Mouse (Mus musculus): ENCODE results near the gene Mef2b. TPM values are rescaled to one million over a fixed set of nuclear protein-coding genes. Genes with fewer than 3 reads are reported as not detected.
"Not testable (repeated sequence)": the region's sequence is repeated elsewhere in the genome, so short reads cannot be mapped to it uniquely, and the experiment has no call there.

Mef2b gene
- polyA plus RNA-seq, 1 experiment, result 0.34 TPM

- no peak for DNase-seq (ENCODE audit: extremely low spot score in 1 of 2, low spot score in 1 of 2)
These were observed 74.9 kb downstream of the Mef2b start for GRCm38 (mm10) chr8:70214411-70214810.

- no peak for DNase-seq (ENCODE audit: extremely low spot score in 1 of 2, low spot score in 1 of 2)
These were observed 75.6 kb downstream of the Mef2b start for GRCm38 (mm10) chr8:70215092-70215491.

- not testable (repeated sequence) for DNase-seq (ENCODE audit: extremely low spot score in 1 of 2, low spot score in 1 of 2)
These were observed 76.7 kb downstream of the Mef2b start for GRCm38 (mm10) chr8:70216161-70216560.

GRCm38 (mm10) chr8:70216566-70216965, 77.1 kb downstream of the Mef2b start:
- peak; percentile 78 to 82 for DNase-seq (ENCODE audit: extremely low spot score in 1 of 2, low spot score in 1 of 2)

Other genes with a start within 250 kb of the Mef2b start
- 0.22 and 0.46 TPM in 2 replicates for gene Tssk6, start 237.5 kb upstream of the Mef2b start, polyA plus RNA-seq (2012; rRNA removed)
- 189 and 193 TPM in 2 replicates for gene Ndufa13, start 237.2 kb upstream of the Mef2b start, polyA plus RNA-seq (2012; rRNA removed)
- 41.1 and 45.9 TPM in 2 replicates for gene Yjefn3, start 237.0 kb upstream of the Mef2b start, polyA plus RNA-seq (2012; rRNA removed)
- gene Gatad2a, start 143.3 kb upstream of the Mef2b start, polyA plus RNA-seq (2012; rRNA removed), result 28.6 and 31.0 TPM in 2 replicates
- gene Mau2, start 97.0 kb upstream of the Mef2b start, polyA plus RNA-seq (2012; rRNA removed), result 93.1 and 102 TPM in 2 replicates
- 36.5 and 40.8 TPM in 2 replicates for gene Sugp1, start 96.9 kb upstream of the Mef2b start, polyA plus RNA-seq (2012; rRNA removed)
- 4.9 and 5.9 TPM in 2 replicates for gene Tm6sf2, start 66.8 kb upstream of the Mef2b start, polyA plus RNA-seq (2012; rRNA removed)
- 34.8 and 43.9 TPM in 2 replicates for gene Hapln4, start 56.3 kb upstream of the Mef2b start, polyA plus RNA-seq (2012; rRNA removed)
- gene Ncan, start 18.8 kb upstream of the Mef2b start, polyA plus RNA-seq (2012; rRNA removed), result 98.8 and 102 TPM in 2 replicates
- 23.7 and 23.8 TPM in 2 replicates for gene Nr2c2ap, start 8.4 kb upstream of the Mef2b start, polyA plus RNA-seq (2012; rRNA removed)
- gene Rfxank, start 557 bp upstream of the Mef2b start, polyA plus RNA-seq (2012; rRNA removed), result 18.6 and 18.7 TPM in 2 replicates
- 99.2 and 100 TPM in 2 replicates for gene Borcs8, start 212 bp upstream of the Mef2b start, polyA plus RNA-seq (2012; rRNA removed)
- 83.3 and 108 TPM in 2 replicates for gene Tmem161a, start 32.6 kb downstream of the Mef2b start, polyA plus RNA-seq (2012; rRNA removed)
- 51.0 and 51.3 TPM in 2 replicates for gene Slc25a42, start 72.6 kb downstream of the Mef2b start, polyA plus RNA-seq (2012; rRNA removed)
- gene Sugp2, start 94.5 kb downstream of the Mef2b start, polyA plus RNA-seq (2012; rRNA removed), result 102 and 116 TPM in 2 replicates
- 44.0 and 45.6 TPM in 2 replicates for gene Armc6, start 94.8 kb downstream of the Mef2b start, polyA plus RNA-seq (2012; rRNA removed)
- 18.2 and 18.5 TPM in 2 replicates for gene Homer3, start 143.1 kb downstream of the Mef2b start, polyA plus RNA-seq (2012; rRNA removed)
- gene Ddx49, start 162.8 kb downstream of the Mef2b start, polyA plus RNA-seq (2012; rRNA removed), result 48.6 and 51.7 TPM in 2 replicates
- gene Cope, start 162.8 kb downstream of the Mef2b start, polyA plus RNA-seq (2012; rRNA removed), result 252 and 259 TPM in 2 replicates
- gene Cers1, start 176.1 kb downstream of the Mef2b start, polyA plus RNA-seq (2012; rRNA removed), result 86.7 and 86.9 TPM in 2 replicates
- gene Gdf1, start 190.1 kb downstream of the Mef2b start, polyA plus RNA-seq (2012; rRNA removed), result 34.8 and 63.7 TPM in 2 replicates
- gene Upf1, start 213.6 kb downstream of the Mef2b start, polyA plus RNA-seq (2012; rRNA removed), result 29.5 and 30.8 TPM in 2 replicates
- gene Comp, start 233.8 kb downstream of the Mef2b start, polyA plus RNA-seq (2012; rRNA removed), result 0.19 and 0.26 TPM in 2 replicates

Measured in frontal cortex, adult 2 months (tissue).